Mouse (Mus musculus) limb, embryonic 13.5 days (tissue): ENCODE results near the gene Dlg2. TPM values are rescaled to one million over a fixed set of nuclear protein-coding genes. Genes with fewer than 3 reads are reported as not detected.

ENCODE experiments used
- ATAC-seq: fragments of 200-750 bp; cut with Nextera tagmentation; 2 replicates; pipeline ENCODE4 v1.8.0; 2017; ENCODE audit warnings: low read depth, moderate number of reproducible peaks, moderate TSS enrichment; ENCODE audit not compliant: low FRiP score
- H3K27ac ChIP-seq: fragments of 300-500 bp; sonication (generic); 2 replicates; pipeline ENCODE4 v1.5.1; 2015; ENCODE audit warnings: inconsistent platforms, mild to moderate bottlenecking, moderate library complexity
- H3K27me3 ChIP-seq: fragments of 300-500 bp; sonication (generic); 2 replicates; pipeline ENCODE4 v1.6.1; 2015; ENCODE audit warnings: mild to moderate bottlenecking, inconsistent platforms
- H3K36me3 ChIP-seq: fragments of 300-500 bp; sonication (generic); 2 replicates; pipeline ENCODE4 v1.6.1; 2015; ENCODE audit warnings: inconsistent platforms, mild to moderate bottlenecking, moderate library complexity
- H3K4me1 ChIP-seq: fragments of 300-500 bp; sonication (generic); 2 replicates; pipeline ENCODE4 v1.6.1; 2015; ENCODE audit warnings: inconsistent platforms
- H3K4me2 ChIP-seq: fragments of 300-500 bp; sonication (generic); replicated peaks from 2 replicates; pipeline ENCODE4 v1.6.1; 2015; ENCODE audit warnings: inconsistent platforms, mild to moderate bottlenecking, moderate library complexity
- H3K4me3 ChIP-seq: fragments of 300-500 bp; sonication (generic); 2 replicates; pipeline ENCODE4 v1.5.1; 2015; ENCODE audit warnings: moderate library complexity, mild to moderate bottlenecking, inconsistent platforms
- H3K9ac ChIP-seq: fragments of 300-500 bp; sonication (generic); 2 replicates; pipeline ENCODE4 v1.6.1; 2015; ENCODE audit warnings: mild to moderate bottlenecking, inconsistent platforms
- H3K9me3 ChIP-seq: fragments of 300-500 bp; sonication (generic); 2 replicates; pipeline ENCODE4 v1.6.1; 2016; ENCODE audit warnings: inconsistent platforms
- WGBS: fragments of 180-500 bp; shearing (Covaris S2); methylation state at CpG from one replicate; pipeline ENCODE4 v1.1.7; 2015; 5-methylcytosine and 5-hydroxymethylcytosine counted together
- polyA plus RNA-seq: library from polyadenylated mRNA; unstranded; fragments of >200 nt; fragmentation: Nextera tagmentation; extraction: Ambion mirVana; gene quantifications from 2 replicates; pipeline ENCODE4 v1.2.1, GENCODE M21; 2015

Dlg2 gene
- polyA plus RNA-seq, 1 experiment from 2014 or later, result 4.2 TPM

DNA sequence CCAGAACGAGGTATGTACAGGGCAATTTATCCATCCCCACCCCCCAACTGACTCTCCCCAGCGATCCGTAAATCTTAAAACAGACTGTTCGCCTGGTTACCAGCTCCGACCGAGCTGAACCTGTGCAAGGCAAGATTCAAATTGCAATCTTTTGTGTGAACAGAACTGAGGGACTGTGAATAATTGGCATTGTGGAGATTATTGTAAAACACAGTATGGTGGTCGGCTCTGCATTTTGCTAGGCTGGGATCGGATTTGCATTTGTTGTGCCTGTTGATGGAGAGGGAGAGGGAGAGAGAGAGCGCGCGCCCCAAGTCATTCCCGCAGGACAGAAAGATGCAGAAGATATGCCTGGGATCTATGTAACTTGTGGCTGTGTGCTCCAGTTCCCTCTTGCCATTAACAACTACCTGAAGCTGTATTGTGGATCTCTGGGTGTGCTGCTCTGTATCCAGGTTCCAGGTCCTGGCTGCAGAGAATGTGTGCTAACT is 1759.1 kb downstream of the Dlg2 start:
- ATAC-seq, result peak; percentile 48; the same call in 1 of the 2 replicates
- Histone ChIP-seq H3K27me3 (no peaks in the 10 kb centered on the region), H3K4me2 (peak overlapping the region; percentile 61), H3K4me3 (peak overlapping the region; percentile 30), H3K9ac (no peak overlapping the region), H3K9me3 (no peaks in the 10 kb centered on the region), H3K36me3 (no peaks in the 10 kb centered on the region), H3K27ac (peak overlapping the region; percentile 67), H3K4me1 (peaks cover 38% of the 10 kb centered on the region)
- WGBS, result 26% methylated on average over 12 of the region's 12 CpGs

DNA sequence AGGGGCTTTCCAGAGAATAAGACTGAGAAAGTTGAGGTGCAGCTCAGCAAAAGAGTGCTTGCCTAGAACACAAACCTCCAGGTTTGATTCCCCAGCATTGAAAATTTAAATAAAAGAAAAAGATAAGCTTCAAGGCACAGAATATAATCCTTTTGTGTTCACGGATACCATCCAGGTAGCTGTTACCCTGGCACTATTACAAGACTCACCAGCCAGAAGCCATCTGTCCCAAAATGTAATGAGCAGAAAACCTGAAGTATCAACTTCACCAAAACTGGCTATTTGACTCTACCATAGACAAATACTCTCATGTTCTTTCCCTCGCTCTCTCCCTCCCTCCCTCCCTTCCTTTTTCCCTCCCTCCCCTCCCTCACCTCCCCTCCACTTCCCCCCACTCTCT is 1764.4 kb downstream of the Dlg2 start:
- H3K27me3 ChIP-seq, result no peaks in the 10 kb centered on the region
- no peak overlapping the region for H3K4me2 ChIP-seq
- H3K36me3 ChIP-seq, result no peaks in the 10 kb centered on the region
- H3K27ac ChIP-seq, result no peak overlapping the region
- H3K9ac ChIP-seq, result no peak overlapping the region
- H3K4me1 ChIP-seq, result peaks cover 23% of the 10 kb centered on the region
- no peaks in the 10 kb centered on the region for H3K9me3 ChIP-seq
- no peak for ATAC-seq
- H3K4me3 ChIP-seq, result no peak overlapping the region
- WGBS, result 82% methylated on average over 2 of the region's 2 CpGs

DNA sequence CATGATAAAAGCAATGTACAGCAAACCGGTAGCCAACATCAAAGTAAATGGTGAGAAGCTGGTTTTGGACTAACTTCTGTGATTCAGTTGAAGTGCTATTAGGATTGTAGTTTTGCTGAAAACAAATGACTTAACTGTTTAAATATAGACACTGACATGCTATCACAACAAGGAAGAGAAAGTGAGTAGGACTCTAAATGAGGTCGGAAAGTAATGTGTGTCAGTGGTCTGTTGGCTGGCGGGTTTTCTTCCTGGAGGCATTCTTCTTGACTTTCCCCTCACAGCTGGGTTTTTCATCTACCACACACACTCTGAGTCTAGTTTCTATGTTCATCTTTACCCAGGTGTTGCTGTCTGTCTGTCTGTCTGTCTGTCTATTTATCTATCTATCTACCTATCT is 1771.1 kb downstream of the Dlg2 start:
- Histone ChIP-seq H3K4me3 (no peak overlapping the region), H3K4me1 (peaks cover 5% of the 10 kb centered on the region; the same call in 1 of the 2 replicates), H3K27ac (no peak overlapping the region), H3K27me3 (no peaks in the 10 kb centered on the region), H3K4me2 (no peak overlapping the region), H3K9me3 (no peaks in the 10 kb centered on the region), H3K9ac (no peak overlapping the region), H3K36me3 (no peaks in the 10 kb centered on the region)
- 90% methylated on average over 3 of the region's 3 CpGs for WGBS
- no peak for ATAC-seq

DNA sequence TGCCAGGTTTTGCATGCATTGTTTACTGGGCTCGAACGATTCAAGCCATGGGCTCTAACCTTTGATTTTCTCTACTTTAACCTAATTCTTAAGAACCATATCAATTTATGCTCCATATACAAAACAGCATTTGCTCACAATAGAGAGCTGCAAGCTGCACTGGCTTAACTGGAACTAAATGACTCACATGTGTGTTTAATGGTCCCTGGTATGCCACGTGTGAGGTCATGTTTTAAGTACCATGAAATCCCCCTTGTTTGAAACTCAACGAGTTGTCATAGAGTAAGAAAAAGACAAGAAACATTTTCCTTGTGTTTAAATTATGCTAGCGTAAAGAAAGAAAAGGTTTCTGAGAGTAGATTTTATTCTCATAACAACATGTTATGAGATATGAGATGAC is 1772.1 kb downstream of the Dlg2 start:
- no peak for ATAC-seq
- H3K9me3 ChIP-seq, result no peaks in the 10 kb centered on the region
- 35% methylated on average over 5 of the region's 5 CpGs for WGBS
- no peak overlapping the region for H3K4me2 ChIP-seq
- H3K4me3 ChIP-seq, result no peak overlapping the region
- H3K36me3 ChIP-seq, result no peaks in the 10 kb centered on the region
- H3K27ac ChIP-seq, result no peak overlapping the region
- no peak overlapping the region for H3K9ac ChIP-seq
- H3K27me3 ChIP-seq, result no peaks in the 10 kb centered on the region
- H3K4me1 ChIP-seq, result peaks cover 5% of the 10 kb centered on the region; the same call in 1 of the 2 replicates

DNA sequence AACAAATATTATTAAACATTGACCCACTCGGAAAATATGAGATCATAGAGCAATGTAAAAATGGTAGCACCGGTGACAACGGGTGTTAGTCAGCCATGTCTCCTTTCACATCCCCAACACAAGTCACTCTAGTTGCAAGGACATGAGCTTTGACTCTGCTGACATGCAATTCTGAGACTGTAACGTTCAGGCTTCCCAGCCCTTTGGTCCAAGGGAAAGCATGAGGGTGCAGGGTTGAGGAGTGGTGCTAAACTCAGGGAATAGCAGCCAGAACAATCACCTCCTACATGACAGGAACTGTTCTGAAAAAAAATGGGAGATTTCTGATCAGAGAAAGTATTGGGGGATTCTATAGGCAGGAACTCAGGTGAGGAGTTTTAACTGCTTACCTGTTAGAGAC is 1781.7 kb downstream of the Dlg2 start:
- no peak for ATAC-seq
- H3K4me1 ChIP-seq, result no peaks in the 10 kb centered on the region
- H3K27ac ChIP-seq, result no peak overlapping the region
- no peak overlapping the region for H3K9ac ChIP-seq
- WGBS, result 86% methylated on average over 4 of the region's 4 CpGs
- no peaks in the 10 kb centered on the region for H3K9me3 ChIP-seq
- H3K27me3 ChIP-seq, result peaks cover 4% of the 10 kb centered on the region; the same call in 1 of the 2 replicates
- no peak overlapping the region for H3K4me2 ChIP-seq
- H3K4me3 ChIP-seq, result no peak overlapping the region
- no peaks in the 10 kb centered on the region for H3K36me3 ChIP-seq

DNA sequence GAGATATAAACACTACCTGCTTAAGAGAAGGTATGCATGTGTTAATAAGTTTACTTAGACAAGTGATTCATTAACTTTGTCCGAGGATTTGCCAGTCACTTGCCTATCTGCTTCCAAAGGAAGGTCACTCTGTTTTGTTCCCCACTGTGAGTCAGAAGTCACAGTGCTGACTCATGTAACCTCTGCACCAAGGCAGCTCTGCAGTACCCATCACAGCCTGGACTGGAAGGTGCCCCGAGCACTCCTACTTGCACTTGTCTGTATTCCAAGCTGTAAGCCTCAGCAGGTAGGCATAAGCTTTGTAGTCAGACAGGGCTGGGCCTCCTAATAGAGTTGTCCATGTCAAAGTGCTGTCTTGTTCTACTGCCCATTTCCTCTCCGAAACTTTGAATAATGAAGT is 1782.2 kb downstream of the Dlg2 start:
- peaks cover 4% of the 10 kb centered on the region; the same call in 1 of the 2 replicates for H3K27me3 ChIP-seq
- no peaks in the 10 kb centered on the region for H3K36me3 ChIP-seq
- H3K4me2 ChIP-seq, result no peak overlapping the region
- H3K27ac ChIP-seq, result no peak overlapping the region
- no peaks in the 10 kb centered on the region for H3K4me1 ChIP-seq
- no peaks in the 10 kb centered on the region for H3K9me3 ChIP-seq
- no peak for ATAC-seq
- WGBS, result 78% methylated on average over 3 of the region's 3 CpGs
- no peak overlapping the region for H3K4me3 ChIP-seq
- no peak overlapping the region for H3K9ac ChIP-seq

DNA sequence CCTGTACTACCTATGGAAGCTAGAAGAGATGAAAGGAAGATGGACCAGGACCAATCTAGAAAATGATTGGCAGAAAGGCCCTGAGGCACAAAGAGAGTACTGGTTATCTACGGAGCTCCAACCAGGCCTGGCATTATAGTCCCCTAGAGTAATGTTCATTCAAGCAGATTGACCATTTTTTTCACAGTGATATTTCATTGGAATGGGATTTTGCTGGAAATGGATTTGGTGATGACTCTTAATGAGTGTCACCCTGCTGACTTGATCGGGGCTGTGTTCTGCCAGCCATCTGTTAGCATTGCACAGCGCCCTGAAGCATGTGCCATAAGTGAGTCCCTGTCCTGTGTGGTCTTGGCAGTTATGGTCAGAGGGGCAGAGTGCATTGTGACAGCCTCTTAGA is 1787.9 kb downstream of the Dlg2 start:
- H3K36me3 ChIP-seq, result no peaks in the 10 kb centered on the region
- H3K4me2 ChIP-seq, result no peak overlapping the region
- no peak overlapping the region for H3K4me3 ChIP-seq
- peaks cover 8% of the 10 kb centered on the region; the same call in 1 of the 2 replicates for H3K4me1 ChIP-seq
- ATAC-seq, result no peak
- no peak overlapping the region for H3K9ac ChIP-seq
- H3K27ac ChIP-seq, result no peak overlapping the region
- 59% methylated on average over 3 of the region's 3 CpGs for WGBS
- peaks cover 4% of the 10 kb centered on the region; the same call in 1 of the 2 replicates for H3K27me3 ChIP-seq
- H3K9me3 ChIP-seq, result no peaks in the 10 kb centered on the region

DNA sequence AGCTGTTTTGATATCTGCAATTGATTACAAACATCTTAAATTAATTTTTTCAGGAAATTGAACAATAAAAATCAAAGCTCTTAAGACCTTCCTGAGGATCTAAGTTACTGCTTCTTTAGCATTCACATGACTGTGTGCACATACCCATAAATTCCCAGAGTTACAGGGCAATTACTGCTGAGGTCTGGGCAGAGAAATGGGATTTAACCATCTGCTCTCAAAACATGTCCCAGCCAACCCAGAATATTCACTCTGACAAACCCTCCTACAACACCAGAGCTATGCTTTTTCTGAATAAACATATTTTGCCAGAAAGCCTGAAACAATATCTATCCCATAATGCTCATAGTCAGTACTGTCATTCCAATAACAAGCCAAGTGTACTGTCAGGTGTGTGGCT is 1788.5 kb downstream of the Dlg2 start:
- Histone ChIP-seq H3K9ac (no peak overlapping the region), H3K4me1 (peaks cover 8% of the 10 kb centered on the region; the same call in 1 of the 2 replicates), H3K4me2 (no peak overlapping the region), H3K36me3 (no peaks in the 10 kb centered on the region), H3K27ac (no peak overlapping the region), H3K9me3 (no peaks in the 10 kb centered on the region), H3K27me3 (peaks cover 4% of the 10 kb centered on the region; the same call in 1 of the 2 replicates), H3K4me3 (no peak overlapping the region)
- no peak for ATAC-seq

DNA sequence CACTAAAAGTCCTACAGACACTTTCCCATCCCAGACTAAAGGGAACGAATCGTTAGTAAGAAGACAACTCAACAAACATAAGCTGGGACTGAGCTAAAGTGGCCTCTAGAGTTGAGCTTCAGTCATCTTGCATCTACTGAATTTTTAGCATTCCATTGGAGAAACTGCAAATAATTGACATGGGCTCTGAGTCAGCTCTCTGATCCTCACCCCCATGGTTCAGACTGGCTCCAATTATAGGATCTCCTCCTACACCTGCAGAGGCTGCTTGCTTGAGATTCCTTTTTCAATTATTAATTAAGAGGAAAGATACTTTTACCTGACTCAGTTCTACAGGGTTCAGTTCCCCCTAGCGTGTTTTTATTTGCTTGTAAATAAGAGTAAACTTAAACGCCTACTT is 1798.9 kb downstream of the Dlg2 start:
- Histone ChIP-seq H3K27me3 (no peaks in the 10 kb centered on the region), H3K4me1 (peaks cover 8% of the 10 kb centered on the region; the same call in 1 of the 2 replicates), H3K4me2 (no peak overlapping the region), H3K9ac (no peak overlapping the region), H3K36me3 (no peaks in the 10 kb centered on the region), H3K4me3 (no peak overlapping the region), H3K27ac (no peak overlapping the region), H3K9me3 (no peaks in the 10 kb centered on the region)
- ATAC-seq, result no peak
- 71% methylated on average over 4 of the region's 4 CpGs for WGBS

DNA sequence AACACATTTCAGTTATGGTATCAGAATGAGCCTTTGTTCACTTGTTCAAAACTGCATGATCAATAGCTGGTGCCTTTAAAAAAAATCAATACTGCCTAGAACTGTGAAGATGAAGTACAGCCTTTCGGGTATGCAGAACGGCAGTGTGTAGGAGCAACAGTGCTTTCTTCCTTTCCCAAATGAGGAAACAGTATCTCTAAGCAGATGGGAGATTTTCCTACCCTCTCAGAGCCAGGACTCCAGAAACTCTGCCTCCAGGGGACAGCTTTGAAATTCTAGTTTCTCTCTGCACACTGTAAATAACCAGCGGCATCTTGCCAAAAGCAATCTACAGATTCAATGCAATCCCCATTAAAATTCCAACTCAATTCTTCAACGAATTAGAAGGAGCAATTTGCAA is 1801.2 kb downstream of the Dlg2 start:
- no peaks in the 10 kb centered on the region for H3K36me3 ChIP-seq
- no peak overlapping the region for H3K27ac ChIP-seq
- H3K27me3 ChIP-seq, result 0 out of 2 replicates have a peak, but pooled peaks cover 3% of the 10 kb centered on the region
- H3K9ac ChIP-seq, result no peak overlapping the region
- 48% methylated on average over 4 of the region's 4 CpGs for WGBS
- H3K9me3 ChIP-seq, result no peaks in the 10 kb centered on the region
- peaks cover 25% of the 10 kb centered on the region for H3K4me1 ChIP-seq
- no peak overlapping the region for H3K4me3 ChIP-seq
- no peak overlapping the region for H3K4me2 ChIP-seq
- ATAC-seq, result no peak

DNA sequence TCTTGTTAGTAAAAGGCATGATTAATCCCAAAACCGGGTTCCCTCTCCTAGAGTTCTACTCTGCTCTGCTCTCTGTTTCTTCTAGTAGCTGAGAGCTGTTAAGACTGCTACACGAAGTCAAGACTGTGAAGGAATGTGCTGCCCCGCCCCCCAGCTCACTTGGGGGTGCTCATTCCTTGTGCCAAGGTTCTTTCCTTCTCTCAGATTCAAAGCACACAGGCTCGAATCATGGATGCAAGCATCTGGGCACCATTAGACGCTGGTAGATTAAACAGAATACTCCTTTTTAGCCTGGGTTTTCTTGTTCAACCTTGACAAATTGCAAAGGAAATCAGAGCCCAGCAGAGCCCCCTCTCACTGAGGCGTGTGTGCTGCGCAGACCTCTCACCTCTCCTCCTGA is 1804.5 kb downstream of the Dlg2 start:
- ATAC-seq, result peak; percentile 77; the same call in 1 of the 2 replicates
- peak overlapping the region; percentile 32 for H3K4me2 ChIP-seq
- H3K9me3 ChIP-seq, result no peaks in the 10 kb centered on the region
- H3K27ac ChIP-seq, result no peak overlapping the region
- no peak overlapping the region for H3K4me3 ChIP-seq
- no peak overlapping the region for H3K9ac ChIP-seq
- H3K27me3 ChIP-seq, result 0 out of 2 replicates have a peak, but pooled peaks cover 3% of the 10 kb centered on the region
- H3K4me1 ChIP-seq, result peaks cover 31% of the 10 kb centered on the region
- H3K36me3 ChIP-seq, result no peaks in the 10 kb centered on the region
- 16% methylated on average over 7 of the region's 7 CpGs for WGBS

DNA sequence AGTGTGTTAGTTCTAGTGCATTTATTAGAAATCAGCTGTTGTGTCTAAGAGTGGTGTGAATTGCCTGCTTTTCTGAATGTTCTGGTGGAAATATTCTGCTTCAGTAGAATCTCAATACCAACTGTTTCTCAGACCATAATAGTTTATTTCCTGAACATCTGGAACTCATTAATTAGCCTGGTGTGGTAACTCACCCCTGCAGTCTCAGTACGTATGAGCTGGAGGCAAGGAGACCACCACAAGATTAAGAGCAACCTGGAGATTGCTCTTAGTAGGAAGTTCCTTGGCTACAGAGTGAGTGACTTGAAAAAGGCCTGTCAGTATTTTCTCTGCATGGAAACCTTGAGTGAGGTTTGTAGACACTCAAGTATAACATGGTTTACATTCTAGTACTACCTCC is 1810.6 kb downstream of the Dlg2 start:
- no peak overlapping the region for H3K4me3 ChIP-seq
- H3K36me3 ChIP-seq, result no peaks in the 10 kb centered on the region
- no peak overlapping the region for H3K4me2 ChIP-seq
- peaks cover 25% of the 10 kb centered on the region for H3K4me1 ChIP-seq
- no peak overlapping the region for H3K9ac ChIP-seq
- WGBS, result 9% methylated on average over 1 of the region's 1 CpGs
- no peak overlapping the region; the same call in 1 of the 2 replicates for H3K27ac ChIP-seq
- ATAC-seq, result peak; percentile 59; the same call in 1 of the 2 replicates
- H3K9me3 ChIP-seq, result no peaks in the 10 kb centered on the region
- H3K27me3 ChIP-seq, result no peaks in the 10 kb centered on the region

DNA sequence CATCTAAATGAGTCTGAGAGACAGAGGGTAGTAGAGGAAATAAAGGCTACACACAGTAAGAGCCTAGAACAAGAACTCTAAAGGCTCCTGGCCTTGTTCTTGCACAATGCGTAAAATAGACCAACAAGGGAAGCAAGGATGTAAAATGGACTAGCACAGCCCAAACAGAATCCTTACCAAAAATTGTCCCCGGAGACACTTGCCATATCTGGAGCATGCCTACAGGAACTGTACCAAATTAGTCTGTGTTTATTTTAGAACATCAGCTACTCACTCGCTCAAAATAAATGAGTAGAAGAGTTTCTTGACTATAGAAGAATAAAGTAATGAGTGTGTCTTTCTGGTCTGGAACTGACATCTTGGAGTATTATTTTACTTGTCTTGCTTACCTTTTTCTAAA is 1812.3 kb downstream of the Dlg2 start:
- Histone ChIP-seq H3K4me3 (no peak overlapping the region), H3K27ac (no peak overlapping the region), H3K27me3 (no peaks in the 10 kb centered on the region), H3K4me1 (peaks cover 11% of the 10 kb centered on the region), H3K36me3 (no peaks in the 10 kb centered on the region), H3K4me2 (no peak overlapping the region), H3K9ac (no peak overlapping the region), H3K9me3 (no peaks in the 10 kb centered on the region)
- ATAC-seq, result no peak
- WGBS, result 92% methylated on average over 3 of the region's 3 CpGs
